Mouse (Mus musculus): ENCODE measurements around the gene Sertad1. TPM values are rescaled to one million over a fixed set of nuclear protein-coding genes. Genes with fewer than 3 reads are reported as not detected.
A peak's percentile ranks its signal among the peaks of the same experiment; 100 is the strongest.

The Sertad1 gene
- polyA plus RNA-seq, 1 experiment, result 21.9 TPM

- peaks cover 7% of the 10 kb centered on the region; the same call in 1 of the 2 replicates for H3K4me1 ChIP-seq (ENCODE audit: control insufficient read depth, insufficient read depth, insufficient read length)
- DNase-seq (ENCODE audit: low read depth in 1 of 2, low spot score in 2 of 2), result peak; percentile 92 to 100
- no peaks in the 10 kb centered on the region for H3K27me3 ChIP-seq (ENCODE audit: control insufficient read depth, insufficient read depth, low read length)
- H3K27ac ChIP-seq (ENCODE audit: insufficient read depth, low read length), result peak overlapping the region; percentile 91
- under 1% methylated on average over 54 of the region's 54 CpGs for WGBS
- no peak for TF ChIP-seq CTCF (IDR thresholded peaks at IDR 0.05; ENCODE audit: extremely low read depth, insufficient read depth, insufficient read length, insufficient replicate concordance)
- no peak for TF ChIP-seq POLR2A (IDR thresholded peaks at IDR 0.05; ENCODE audit: low read depth, low read length)
- no peaks in the 10 kb centered on the region for H3K36me3 ChIP-seq (ENCODE audit: control insufficient read depth, insufficient read depth, low read length)
- peak overlapping the region; percentile 63 for H3K4me3 ChIP-seq (ENCODE audit: extremely low read depth, insufficient read depth, insufficient read length)
These were observed 21.3 kb downstream of the Sertad1 start for GRCm38 (mm10) chr7:27507711-27508647.

GRCm38 (mm10) chr7:27508648-27509005 lies 21.9 kb downstream of the Sertad1 start:
- no peak for TF ChIP-seq POLR2A (IDR thresholded peaks at IDR 0.05; ENCODE audit: low read depth, low read length)
- TF ChIP-seq CTCF (IDR thresholded peaks at IDR 0.05; ENCODE audit: extremely low read depth, insufficient read depth, insufficient read length, insufficient replicate concordance), result peak; percentile 57; the same call in 1 of the 2 replicates
- H3K27ac ChIP-seq (ENCODE audit: insufficient read depth, low read length), result peak overlapping the region; percentile 74; the same call in 1 of the 2 replicates
- H3K36me3 ChIP-seq (ENCODE audit: control insufficient read depth, insufficient read depth, low read length), result no peaks in the 10 kb centered on the region
- H3K4me3 ChIP-seq (ENCODE audit: extremely low read depth, insufficient read depth, insufficient read length), result peak overlapping the region; percentile 48; the same call in 1 of the 2 replicates
- H3K27me3 ChIP-seq (ENCODE audit: control insufficient read depth, insufficient read depth, low read length), result no peaks in the 10 kb centered on the region
- peak; percentile 62 to 67 for DNase-seq (ENCODE audit: low read depth in 1 of 2, low spot score in 2 of 2)
- H3K4me1 ChIP-seq (ENCODE audit: control insufficient read depth, insufficient read depth, insufficient read length), result peaks cover 7% of the 10 kb centered on the region; the same call in 1 of the 2 replicates
- 25% methylated on average over 6 of the region's 6 CpGs for WGBS

GRCm38 (mm10) chr7:27510809-27511208 lies 24.1 kb downstream of the Sertad1 start:
- 94% methylated on average over 2 of the region's 2 CpGs for WGBS
- TF ChIP-seq CTCF (IDR thresholded peaks at IDR 0.05; ENCODE audit: extremely low read depth, insufficient read depth, insufficient read length, insufficient replicate concordance) (no peak), POLR2A (IDR thresholded peaks at IDR 0.05; ENCODE audit: low read depth, low read length) (no peak)
- Histone ChIP-seq H3K27ac (ENCODE audit: insufficient read depth, low read length) (no peak overlapping the region), H3K27me3 (ENCODE audit: control insufficient read depth, insufficient read depth, low read length) (no peaks in the 10 kb centered on the region), H3K4me1 (ENCODE audit: control insufficient read depth, insufficient read depth, insufficient read length) (peaks cover 7% of the 10 kb centered on the region; the same call in 1 of the 2 replicates), H3K36me3 (ENCODE audit: control insufficient read depth, insufficient read depth, low read length) (no peaks in the 10 kb centered on the region), H3K4me3 (ENCODE audit: extremely low read depth, insufficient read depth, insufficient read length) (no peak overlapping the region)
- DNase-seq (ENCODE audit: low read depth in 1 of 2, low spot score in 2 of 2), result no peak

- 83% methylated on average over 9 of the region's 9 CpGs for WGBS
- Histone ChIP-seq H3K27ac (ENCODE audit: insufficient read depth, low read length) (no peak overlapping the region), H3K4me1 (ENCODE audit: control insufficient read depth, insufficient read depth, insufficient read length) (no peaks in the 10 kb centered on the region), H3K4me3 (ENCODE audit: extremely low read depth, insufficient read depth, insufficient read length) (no peak overlapping the region), H3K27me3 (ENCODE audit: control insufficient read depth, insufficient read depth, low read length) (no peaks in the 10 kb centered on the region), H3K36me3 (ENCODE audit: control insufficient read depth, insufficient read depth, low read length) (no peaks in the 10 kb centered on the region)
- TF ChIP-seq POLR2A (IDR thresholded peaks at IDR 0.05; ENCODE audit: low read depth, low read length), result no peak
- TF ChIP-seq CTCF (IDR thresholded peaks at IDR 0.05; ENCODE audit: extremely low read depth, insufficient read depth, insufficient read length, insufficient replicate concordance), result no peak
- DNase-seq (ENCODE audit: low read depth in 1 of 2, low spot score in 2 of 2), result no peak
These were observed 28.3 kb downstream of the Sertad1 start for GRCm38 (mm10) chr7:27514961-27515360.

GRCm38 (mm10) chr7:27518314-27518713 lies 31.6 kb downstream of the Sertad1 start:
- Histone ChIP-seq H3K4me3 (ENCODE audit: extremely low read depth, insufficient read depth, insufficient read length) (no peak overlapping the region), H3K27ac (ENCODE audit: insufficient read depth, low read length) (no peak overlapping the region), H3K36me3 (ENCODE audit: control insufficient read depth, insufficient read depth, low read length) (no peaks in the 10 kb centered on the region), H3K4me1 (ENCODE audit: control insufficient read depth, insufficient read depth, insufficient read length) (no peaks in the 10 kb centered on the region), H3K27me3 (ENCODE audit: control insufficient read depth, insufficient read depth, low read length) (no peaks in the 10 kb centered on the region)
- DNase-seq (ENCODE audit: low read depth in 1 of 2, low spot score in 2 of 2), result no peak
- no peak for TF ChIP-seq POLR2A (IDR thresholded peaks at IDR 0.05; ENCODE audit: low read depth, low read length)
- 87% methylated on average over 9 of the region's 9 CpGs for WGBS

GRCm38 (mm10) chr7:27520104-27520503 lies 33.4 kb downstream of the Sertad1 start:
- no peak overlapping the region for H3K4me3 ChIP-seq (ENCODE audit: extremely low read depth, insufficient read depth, insufficient read length)
- no peak overlapping the region for H3K27ac ChIP-seq (ENCODE audit: insufficient read depth, low read length)
- DNase-seq (ENCODE audit: low read depth in 1 of 2, low spot score in 2 of 2), result no peak
- TF ChIP-seq CTCF (IDR thresholded peaks at IDR 0.05; ENCODE audit: extremely low read depth, insufficient read depth, insufficient read length, insufficient replicate concordance) (no peak), POLR2A (IDR thresholded peaks at IDR 0.05; ENCODE audit: low read depth, low read length) (no peak)
- H3K4me1 ChIP-seq (ENCODE audit: control insufficient read depth, insufficient read depth, insufficient read length), result no peaks in the 10 kb centered on the region
- no peaks in the 10 kb centered on the region for H3K36me3 ChIP-seq (ENCODE audit: control insufficient read depth, insufficient read depth, low read length)
- H3K27me3 ChIP-seq (ENCODE audit: control insufficient read depth, insufficient read depth, low read length), result no peaks in the 10 kb centered on the region

GRCm38 (mm10) chr7:27520599-27520998 lies 33.9 kb downstream of the Sertad1 start:
- DNase-seq (ENCODE audit: low read depth in 1 of 2, low spot score in 2 of 2), result no peak
- Histone ChIP-seq H3K27me3 (ENCODE audit: control insufficient read depth, insufficient read depth, low read length) (no peaks in the 10 kb centered on the region), H3K4me3 (ENCODE audit: extremely low read depth, insufficient read depth, insufficient read length) (no peak overlapping the region)

More at GRCm38 (mm10) chr7:27520599-27520998, 33.9 kb downstream of the Sertad1 start:
- H3K27ac ChIP-seq (ENCODE audit: insufficient read depth, low read length), result no peak overlapping the region
- WGBS, result 73% methylated on average over 1 of the region's 1 CpGs
- no peak for TF ChIP-seq CTCF (IDR thresholded peaks at IDR 0.05; ENCODE audit: extremely low read depth, insufficient read depth, insufficient read length, insufficient replicate concordance)
- no peak for TF ChIP-seq POLR2A (IDR thresholded peaks at IDR 0.05; ENCODE audit: low read depth, low read length)
- no peaks in the 10 kb centered on the region for H3K36me3 ChIP-seq (ENCODE audit: control insufficient read depth, insufficient read depth, low read length)
- no peaks in the 10 kb centered on the region for H3K4me1 ChIP-seq (ENCODE audit: control insufficient read depth, insufficient read depth, insufficient read length)

Data from spleen, adult 2 months (tissue).